Mouse (Mus musculus) layer of hippocampus, adult 11-12 months (tissue): ENCODE results near the gene Ceacam13.
"Not testable (repeated sequence)": the region's sequence is repeated elsewhere in the genome, so short reads cannot be mapped to it uniquely, and the experiment has no call there.

Experiments
- DNase-seq: peaks from one replicate; pipeline ENCODE4 v3.0.0; 2022; ENCODE audit warnings: low spot score

The Ceacam13 gene

GRCm38 (mm10) chr7:18009589-18009988 is at the start of gene Ceacam13:
Gene Ceacam13, plus strand, starts transcription at chr7:18009889.
- DNase-seq = no peak

GRCm38 (mm10) chr7:17971824-17972223 is 37.9 kb upstream of the Ceacam13 start, which contains the start of gene Ceacam11:
Gene Ceacam11, plus strand, starts transcription at chr7:17972124.
- no peak for DNase-seq

- DNase-seq = not testable (repeated sequence)
Measured at GRCm38 (mm10) chr7:18001131-18001530, 8.6 kb upstream of the Ceacam13 start.

GRCm38 (mm10) chr7:18065629-18066028 is 55.9 kb downstream of the Ceacam13 start, which contains the start of gene Ceacam12:
Gene Ceacam12, plus strand, starts transcription at chr7:18065929.
- no peak for DNase-seq
